Mouse (Mus musculus): Measurements from ENCODE around the gene Golgb1.

- TF ChIP-seq CTCF (IDR thresholded peaks at IDR 0.05; ENCODE audit: borderline replicate concordance, extremely low read depth, insufficient read depth, insufficient read length) (no peak), POLR2A (IDR thresholded peaks at IDR 0.05; ENCODE audit: borderline replicate concordance, extremely low read depth, insufficient read depth, insufficient read length, poor library complexity, severe bottlenecking) (no peak)
These were observed 80.2 kb downstream of the Golgb1 start for GRCm38 (mm10) chr16:36955106-36955505.
